Mouse (Mus musculus) stomach, embryonic 15.5 days (tissue): ENCODE data around the gene Spib. TPM values are rescaled to one million over a fixed set of nuclear protein-coding genes. Genes with fewer than 3 reads are reported as not detected.

ENCODE experiments used
- ATAC-seq: fragments of 200-750 bp; cut with Nextera tagmentation; 2 replicates; pipeline ENCODE4 v1.8.0; 2017; ENCODE audit warnings: low read depth, moderate number of reproducible peaks, moderate TSS enrichment; ENCODE audit not compliant: insufficient read depth, low FRiP score
- H3K27ac ChIP-seq: fragments of 300-500 bp; sonication (generic); 2 replicates; pipeline ENCODE4 v1.5.1; 2015; ENCODE audit warnings: mild to moderate bottlenecking, inconsistent platforms
- H3K27me3 ChIP-seq: fragments of 300-500 bp; sonication (generic); replicated peaks from 2 replicates; pipeline ENCODE4 v1.6.1; 2015; ENCODE audit warnings: inconsistent platforms
- H3K36me3 ChIP-seq: fragments of 300-500 bp; sonication (generic); 2 replicates; pipeline ENCODE4 v1.6.1; 2015; ENCODE audit warnings: inconsistent platforms
- H3K4me1 ChIP-seq: fragments of 300-500 bp; sonication (generic); 2 replicates; pipeline ENCODE4 v1.6.1; 2015; ENCODE audit warnings: inconsistent platforms
- H3K4me2 ChIP-seq: fragments of 300-500 bp; sonication (generic); 2 replicates; pipeline ENCODE4 v1.6.1; 2015; ENCODE audit warnings: mild to moderate bottlenecking, inconsistent platforms
- H3K4me3 ChIP-seq: fragments of 300-500 bp; sonication (generic); replicated peaks from 2 replicates; pipeline ENCODE4 v1.5.1; 2015; ENCODE audit warnings: inconsistent platforms
- H3K9ac ChIP-seq: fragments of 300-500 bp; sonication (generic); 2 replicates; pipeline ENCODE4 v1.6.1; 2015; ENCODE audit warnings: inconsistent platforms
- H3K9me3 ChIP-seq: fragments of 300-500 bp; sonication (generic); 2 replicates; pipeline ENCODE4 v1.6.1; 2016; ENCODE audit warnings: inconsistent platforms
- WGBS: fragments of 180-500 bp; shearing (Covaris S2); methylation state at CpG from one replicate; pipeline ENCODE4 v1.1.7; 2015; 5-methylcytosine and 5-hydroxymethylcytosine counted together
- polyA plus RNA-seq: library from polyadenylated mRNA; unstranded; fragments of >200 nt; fragmentation: Nextera tagmentation; extraction: Ambion mirVana; gene quantifications from 2 replicates; pipeline ENCODE4 v1.2.1, GENCODE M21; 2015

The Spib gene
- 0.40 and 0.42 TPM in 2 replicates for polyA plus RNA-seq

DNA sequence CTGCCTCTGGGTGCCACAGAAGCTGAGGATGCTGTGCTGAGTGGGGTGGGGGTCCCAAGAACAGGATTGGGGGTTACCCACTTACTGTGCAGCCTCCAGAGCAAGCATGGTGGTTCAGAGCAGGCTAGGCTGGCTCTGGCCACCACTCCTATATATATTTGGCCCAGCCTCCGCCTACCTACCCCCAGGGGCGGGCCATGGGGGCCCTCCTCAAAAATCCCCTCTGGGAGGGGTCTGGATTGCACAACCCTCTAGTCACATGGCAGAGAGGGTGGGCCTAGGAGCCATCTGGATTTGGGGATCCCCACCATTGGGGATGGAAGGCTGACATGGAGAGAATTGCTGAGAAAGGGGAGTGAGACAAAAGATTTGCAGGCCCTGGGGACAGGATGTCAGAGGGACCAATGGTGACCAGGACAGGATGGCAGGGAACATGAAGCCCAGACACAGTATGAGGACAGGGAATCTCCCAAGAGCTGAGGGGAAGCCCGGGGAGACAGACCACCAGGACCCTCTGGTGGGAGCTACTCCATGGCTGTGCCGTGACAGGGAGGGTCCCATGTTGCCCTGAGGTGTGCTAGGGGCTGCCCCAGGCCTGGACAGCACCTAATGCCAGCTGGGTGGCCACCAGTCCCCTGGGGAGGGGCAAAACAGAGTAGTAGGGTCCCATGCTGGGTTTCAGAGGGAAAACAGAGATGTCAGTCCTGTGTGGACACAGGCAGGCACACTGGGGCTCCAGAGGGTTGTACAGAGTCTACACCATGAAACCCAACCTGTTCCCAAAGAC lies at the start of gene Spib:
Gene Spib (minus strand): TSS at position 126 of the 787 bp plus-strand sequence.
- Histone ChIP-seq H3K4me1 (no peaks in the 10 kb centered on the region; the same call in 1 of the 2 replicates), H3K4me3 (no peak within 1 kb of the TSS), H3K9ac (no peak within 1 kb of the TSS), H3K27me3 (no peaks in the 10 kb centered on the region; the same call in 1 of the 2 replicates), H3K36me3 (peaks cover 18% of the 10 kb centered on the region), H3K9me3 (no peaks in the 10 kb centered on the region), H3K4me2 (no peak within 1 kb of the TSS), H3K27ac (no peak within 1 kb of the TSS)
- no peak for ATAC-seq
- 81% methylated on average over 4 of the region's 4 CpGs for WGBS

DNA sequence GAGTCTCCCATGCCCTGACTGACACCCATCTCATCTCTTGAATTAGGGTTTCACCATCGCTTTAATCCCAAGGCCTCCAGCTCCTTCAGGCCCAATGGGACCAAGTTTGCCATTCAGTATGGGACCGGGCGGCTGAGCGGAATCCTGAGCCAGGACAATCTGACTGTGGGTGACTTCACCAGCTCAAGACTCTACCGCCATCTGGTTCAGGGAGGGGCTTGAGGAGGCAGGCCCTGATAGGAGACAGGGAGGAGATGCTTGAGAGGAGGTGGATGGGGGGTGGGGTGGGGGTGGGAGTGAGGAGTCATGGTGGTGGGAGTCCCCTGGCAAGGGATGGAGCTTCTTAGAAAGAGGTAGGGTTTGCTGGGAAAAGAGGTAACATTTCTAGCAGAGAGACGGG lies 49.8 kb upstream of the Spib start:
- no peaks in the 10 kb centered on the region for H3K4me1 ChIP-seq
- H3K27ac ChIP-seq = no peak overlapping the region

GRCm38 (mm10) chr7:44576333-44576844 lies 44.5 kb upstream of the Spib start:
- no peaks in the 10 kb centered on the region for H3K4me1 ChIP-seq
- no peak overlapping the region for H3K9ac ChIP-seq
- H3K27ac ChIP-seq = no peak overlapping the region
- no peak for ATAC-seq
- H3K27me3 ChIP-seq = no peaks in the 10 kb centered on the region
- WGBS = 36% methylated on average over 5 of the region's 5 CpGs
- no peaks in the 10 kb centered on the region for H3K9me3 ChIP-seq
- no peaks in the 10 kb centered on the region for H3K36me3 ChIP-seq
- H3K4me3 ChIP-seq = no peak overlapping the region
- no peak overlapping the region for H3K4me2 ChIP-seq

More for the DNA sequence above, 49.8 kb upstream of the Spib start:
- ATAC-seq = no peak
- H3K4me2 ChIP-seq = no peak overlapping the region
- WGBS = 67% methylated on average over 6 of the region's 6 CpGs
- H3K9ac ChIP-seq = no peak overlapping the region
- no peak overlapping the region for H3K4me3 ChIP-seq
- no peaks in the 10 kb centered on the region for H3K36me3 ChIP-seq
- no peaks in the 10 kb centered on the region for H3K9me3 ChIP-seq
- peaks cover 17% of the 10 kb centered on the region for H3K27me3 ChIP-seq

GRCm38 (mm10) chr7:44572956-44573484 lies 41.1 kb upstream of the Spib start:
- WGBS = 69% methylated on average over 5 of the region's 5 CpGs
- H3K27ac ChIP-seq = no peak overlapping the region
- H3K27me3 ChIP-seq = no peaks in the 10 kb centered on the region
- no peak overlapping the region for H3K9ac ChIP-seq
- no peaks in the 10 kb centered on the region for H3K4me1 ChIP-seq
- H3K4me3 ChIP-seq = no peak overlapping the region
- ATAC-seq = no peak
- H3K4me2 ChIP-seq = no peak overlapping the region
- no peaks in the 10 kb centered on the region for H3K36me3 ChIP-seq
- H3K9me3 ChIP-seq = no peaks in the 10 kb centered on the region

GRCm38 (mm10) chr7:44572213-44572701 lies 40.4 kb upstream of the Spib start, which contains the start of gene Napsa:
Gene Napsa, plus strand, starts transcription at chr7:44572380.
- Histone ChIP-seq H3K4me2 (no peak within 1 kb of the TSS), H3K4me1 (no peaks in the 10 kb centered on the region), H3K4me3 (no peak within 1 kb of the TSS), H3K9ac (no peak within 1 kb of the TSS), H3K27ac (no peak within 1 kb of the TSS), H3K27me3 (no peaks in the 10 kb centered on the region), H3K36me3 (no peaks in the 10 kb centered on the region), H3K9me3 (no peaks in the 10 kb centered on the region)
- WGBS = 40% methylated on average over 7 of the region's 7 CpGs
- ATAC-seq = no peak

- Histone ChIP-seq H3K4me2 (no peak overlapping the region), H3K4me3 (no peak overlapping the region), H3K9me3 (no peaks in the 10 kb centered on the region), H3K4me1 (no peaks in the 10 kb centered on the region), H3K9ac (no peak overlapping the region), H3K27ac (no peak overlapping the region), H3K36me3 (no peaks in the 10 kb centered on the region), H3K27me3 (no peaks in the 10 kb centered on the region)
- 72% methylated on average over 4 of the region's 4 CpGs for WGBS
- ATAC-seq = no peak
These were observed 39.9 kb upstream of the Spib start for GRCm38 (mm10) chr7:44571811-44572210.

DNA sequence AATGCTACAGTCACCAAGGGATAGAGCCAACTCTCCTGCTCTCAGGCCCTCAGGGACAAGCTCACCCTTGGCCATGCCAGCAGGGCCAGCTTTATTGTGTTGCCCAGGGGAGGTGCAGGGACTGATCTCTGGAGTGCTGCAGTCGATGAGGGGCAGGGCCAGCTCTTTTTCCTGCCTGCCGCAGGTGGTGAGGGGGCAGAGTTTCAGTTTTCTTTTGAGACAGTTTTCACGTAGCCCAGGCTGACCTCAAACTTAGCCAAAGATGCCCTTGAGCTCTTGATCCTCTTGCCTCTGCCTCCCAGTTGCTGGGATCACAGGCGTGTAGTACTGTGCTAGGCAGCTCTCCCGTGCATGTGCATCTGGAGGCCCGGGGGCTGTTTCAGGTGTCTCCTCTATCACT lies 39.1 kb upstream of the Spib start:
- Histone ChIP-seq H3K36me3 (no peaks in the 10 kb centered on the region), H3K9me3 (no peaks in the 10 kb centered on the region), H3K4me2 (no peak overlapping the region), H3K9ac (no peak overlapping the region), H3K27me3 (no peaks in the 10 kb centered on the region), H3K4me3 (no peak overlapping the region), H3K27ac (no peak overlapping the region), H3K4me1 (no peaks in the 10 kb centered on the region)
- WGBS = 72% methylated on average over 6 of the region's 6 CpGs
- no peak for ATAC-seq

DNA sequence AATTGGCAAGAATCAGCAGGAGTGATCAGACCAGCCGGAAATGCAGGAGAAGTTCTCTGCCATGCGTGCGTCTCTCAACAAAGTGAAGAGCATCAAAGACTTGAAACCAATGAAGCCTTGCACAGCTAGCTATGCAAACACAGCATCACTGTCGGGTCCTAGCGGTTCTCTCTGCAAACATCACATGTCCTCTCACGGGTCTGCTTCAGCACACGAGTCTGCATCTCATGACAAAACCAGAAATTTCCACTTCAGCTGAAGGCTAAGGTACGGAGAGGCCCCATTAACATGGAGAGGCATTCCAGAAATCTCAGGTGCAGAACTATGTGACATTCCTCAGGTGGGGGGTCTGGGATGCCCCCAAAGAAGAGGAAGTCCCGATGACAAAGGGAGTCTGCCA lies 36.9 kb upstream of the Spib start:
- Histone ChIP-seq H3K4me3 (no peak overlapping the region), H3K36me3 (no peaks in the 10 kb centered on the region), H3K9ac (no peak overlapping the region), H3K27me3 (no peaks in the 10 kb centered on the region), H3K4me2 (no peak overlapping the region), H3K9me3 (no peaks in the 10 kb centered on the region), H3K4me1 (no peaks in the 10 kb centered on the region), H3K27ac (no peak overlapping the region)
- WGBS = 58% methylated on average over 9 of the region's 9 CpGs
- no peak for ATAC-seq

DNA sequence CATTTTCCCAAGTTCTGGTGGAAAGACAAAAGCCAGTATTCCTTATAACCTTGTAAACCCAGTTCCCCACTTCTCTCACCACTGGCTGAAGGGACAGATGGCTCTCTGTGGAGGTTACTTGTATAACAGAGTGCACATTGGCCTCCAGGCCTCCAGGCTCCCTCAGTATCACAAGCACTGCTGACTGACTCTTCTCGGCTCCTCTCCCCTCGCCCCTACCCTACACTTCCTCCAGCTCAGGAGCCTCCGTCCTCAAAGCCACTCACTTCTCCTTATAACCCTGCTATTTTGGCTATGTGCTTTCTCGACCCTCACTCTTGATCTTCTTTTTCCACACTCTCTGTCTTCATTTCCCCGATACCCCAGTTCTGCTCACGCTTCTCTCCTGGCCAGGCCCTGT lies 33.5 kb upstream of the Spib start:
- Histone ChIP-seq H3K4me2 (no peak overlapping the region), H3K27me3 (no peaks in the 10 kb centered on the region), H3K4me3 (no peak overlapping the region), H3K9me3 (no peaks in the 10 kb centered on the region), H3K36me3 (no peaks in the 10 kb centered on the region), H3K9ac (no peak overlapping the region), H3K27ac (no peak overlapping the region), H3K4me1 (no peaks in the 10 kb centered on the region)
- 72% methylated on average over 6 of the region's 6 CpGs for WGBS
- ATAC-seq = no peak

DNA sequence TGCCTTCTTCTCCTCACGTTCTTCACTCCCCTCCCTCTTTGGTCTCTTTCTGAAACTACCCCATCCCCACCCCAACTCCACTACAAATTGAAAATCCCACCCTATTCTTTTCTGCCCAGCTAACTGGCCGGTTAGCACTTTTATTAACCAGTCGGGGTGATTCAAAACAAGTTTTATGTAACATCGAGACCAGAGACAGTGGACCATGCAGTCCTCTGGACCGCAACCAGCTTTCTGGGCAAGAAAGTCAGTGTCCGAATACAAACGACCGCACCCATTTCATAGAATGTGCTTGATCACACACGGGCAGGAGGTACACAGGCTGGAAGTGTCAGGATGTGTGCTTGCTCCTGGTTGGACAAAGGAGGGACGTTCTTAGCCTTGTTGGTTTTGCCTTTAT lies 32.6 kb upstream of the Spib start:
- Histone ChIP-seq H3K4me2 (no peak overlapping the region), H3K36me3 (no peaks in the 10 kb centered on the region), H3K9ac (no peak overlapping the region), H3K4me1 (no peaks in the 10 kb centered on the region), H3K27ac (no peak overlapping the region), H3K27me3 (no peaks in the 10 kb centered on the region), H3K9me3 (no peaks in the 10 kb centered on the region), H3K4me3 (no peak overlapping the region)
- ATAC-seq = no peak
- 81% methylated on average over 10 of the region's 10 CpGs for WGBS

DNA sequence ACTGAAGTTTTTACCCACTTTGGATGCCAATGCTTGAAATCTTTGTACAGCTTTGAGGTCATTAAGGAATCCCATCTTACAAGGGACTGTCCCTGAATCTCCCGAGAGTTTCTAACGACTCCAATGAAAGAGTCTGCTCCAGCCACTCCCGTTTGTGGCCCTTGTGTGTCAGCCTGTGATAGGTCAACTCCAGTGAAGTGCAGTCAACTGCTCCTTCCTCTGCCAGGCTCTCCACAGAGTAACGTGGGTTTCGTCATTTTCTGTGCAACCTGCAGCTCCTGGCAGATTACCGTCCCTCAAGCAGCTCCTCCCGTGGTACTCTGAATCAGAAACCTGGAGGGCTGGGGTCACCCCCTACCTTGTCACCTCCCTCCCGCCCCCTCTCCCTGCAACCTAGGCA lies 31.4 kb upstream of the Spib start:
- 43% methylated on average over 8 of the region's 8 CpGs for WGBS
- Histone ChIP-seq H3K4me2 (no peak overlapping the region), H3K27ac (no peak overlapping the region), H3K4me3 (no peak overlapping the region), H3K36me3 (no peaks in the 10 kb centered on the region), H3K4me1 (no peaks in the 10 kb centered on the region), H3K9me3 (no peaks in the 10 kb centered on the region), H3K9ac (no peak overlapping the region), H3K27me3 (no peaks in the 10 kb centered on the region)
- no peak for ATAC-seq
